ENCODE assay signal across 33 mouse cellular contexts in genomic region chr2:91152885-91153377, GRCm38 (mm10). TPM values are rescaled to one million over a fixed set of nuclear protein-coding genes. Genes with fewer than 3 reads are reported as not detected.
"Had no signal": no experiment of that assay in that cellular context is flagged by ENCODE, and none has a peak within 500 bp of the region (broad histone marks: within the 10 kb centered on the region; RNA-seq: fewer than 3 reads in every experiment).

No protein-coding gene starts in this region.

- H3K9ac ChIP-seq: limb, embryonic 12.5 days; limb, embryonic 13.5 days; limb, embryonic 15.5 days; liver, embryonic 13.5 days; liver, embryonic 14.5 days; liver, embryonic 15.5 days; lung, embryonic 14.5 days; lung, embryonic 15.5 days; midbrain, embryonic 12.5 days; midbrain, embryonic 13.5 days; midbrain, embryonic 15.5 days; neural tube, embryonic 12.5 days had no signal

- H3K4me2 ChIP-seq: limb, embryonic 12.5 days; limb, embryonic 13.5 days; limb, embryonic 15.5 days; liver, embryonic 11.5 days; liver, embryonic 13.5 days; liver, embryonic 15.5 days; lung, embryonic 14.5 days; lung, embryonic 15.5 days; midbrain, embryonic 11.5 days; midbrain, embryonic 12.5 days; midbrain, embryonic 13.5 days; midbrain, embryonic 15.5 days; neural tube, embryonic 12.5 days had no signal

- H3K27ac ChIP-seq: left cerebral cortex, adult 2 months; limb, embryonic 10.5 days; limb, embryonic 12.5 days; limb, embryonic 13.5 days; limb, embryonic 15.5 days; liver, embryonic 13.5 days; liver, embryonic 14.5 days; liver, embryonic 15.5 days; lung, embryonic 15.5 days; macrophage; midbrain, embryonic 10.5 days; midbrain, embryonic 12.5 days; midbrain, embryonic 13.5 days; midbrain, embryonic 15.5 days; neural tube, embryonic 12.5 days had no signal

- ATAC-seq: lung, postnatal 0 days; midbrain, embryonic 13.5 days; midbrain, embryonic 15.5 days; midbrain, embryonic 16.5 days had no signal

- H3K4me3 ChIP-seq: left cerebral cortex, adult 2 months; limb, embryonic 10.5 days; limb, embryonic 12.5 days; limb, embryonic 13.5 days; limb, embryonic 15.5 days; liver, embryonic 13.5 days; liver, embryonic 15.5 days; lung, embryonic 15.5 days; megakaryocyte, embryonic 14.5 days; midbrain, embryonic 10.5 days; midbrain, embryonic 12.5 days; midbrain, embryonic 13.5 days; midbrain, embryonic 15.5 days; myocyte; neural tube, embryonic 12.5 days had no signal

- H3K9me3 ChIP-seq: limb, embryonic 10.5 days; limb, embryonic 12.5 days; limb, embryonic 13.5 days; limb, embryonic 15.5 days; liver, embryonic 13.5 days; liver, embryonic 15.5 days; lung, embryonic 15.5 days; megakaryocyte, embryonic 14.5 days; midbrain, embryonic 10.5 days; midbrain, embryonic 12.5 days; midbrain, embryonic 13.5 days; midbrain, embryonic 15.5 days; neural tube, embryonic 12.5 days had no signal

- H3K27me3 ChIP-seq: limb, embryonic 12.5 days; limb, embryonic 13.5 days; limb, embryonic 15.5 days; liver, embryonic 13.5 days; liver, embryonic 15.5 days; lung, embryonic 15.5 days; megakaryocyte, embryonic 14.5 days; midbrain, embryonic 12.5 days; midbrain, embryonic 13.5 days; midbrain, embryonic 15.5 days; neural tube, embryonic 12.5 days had no signal

- H3K4me1 ChIP-seq: limb, embryonic 10.5 days; limb, embryonic 12.5 days; limb, embryonic 13.5 days; limb, embryonic 15.5 days; liver, embryonic 13.5 days; liver, embryonic 15.5 days; lung, embryonic 15.5 days; megakaryocyte, embryonic 14.5 days; midbrain, embryonic 12.5 days; midbrain, embryonic 13.5 days; midbrain, embryonic 15.5 days; neural tube, embryonic 12.5 days had no signal

- DNase-seq: left cerebral cortex, postnatal 4 days; liver, embryonic 13.5 days; lung, adult 18-20 months; lung, adult 2 months; lung, embryonic 14.5 days; lung, postnatal 10 days; lung, postnatal 14 days; lung, postnatal 36 days; lung, postnatal 4 days; midbrain, embryonic 14.5 days had no signal

RNA-seq across cellular contexts. Expression of gene Mybpc3, which starts 35.0 kb away (rescaled TPM):
- total RNA-seq: left cerebral cortex, postnatal 4 days; megakaryocyte progenitor cell, adult 5-6 weeks; midbrain, postnatal 0 days had no signal
- polyA plus RNA-seq: limb, embryonic 13.5 days; midbrain, embryonic 11.5 days; midbrain, embryonic 13.5 days; midbrain, embryonic 14.5 days; midbrain, postnatal 0 days had no signal

RNA-seq across cellular contexts. Expression of gene Nr1h3, which starts 49.7 kb away (rescaled TPM):
- total RNA-seq: megakaryocyte-erythroid progenitor cell, adult 5-6 weeks had no signal
